Mouse (Mus musculus) hindbrain, postnatal 0 days (tissue): ENCODE measurements at regions not wholly inside any gene's neighbourhood (a gene's known extent, or its start where the extent isn't known, plus 50 kb on each side); places are given as distances from the start of the nearest gene placed in this dataset.

Experiments used
- ATAC-seq: fragments of 200-750 bp; cut with Nextera tagmentation; 2 replicates; pipeline ENCODE4 v1.8.0; 2017; ENCODE audit warnings: mild to moderate bottlenecking, moderate TSS enrichment, moderate library complexity
- DNase-seq: peaks from one replicate; pipeline ENCODE4 v3.0.0-alpha.2; 2015; ENCODE audit warnings: low spot score
- H3K27ac ChIP-seq: fragments of 300-500 bp; sonication (generic); 2 replicates; pipeline ENCODE4 v1.5.1; 2014; ENCODE audit warnings: mild to moderate bottlenecking
- H3K27me3 ChIP-seq: fragments of 300-500 bp; sonication (generic); 2 replicates; pipeline ENCODE4 v1.6.1; 2014; ENCODE audit warnings: low read length, mixed read lengths; ENCODE audit not compliant: insufficient read depth
- H3K36me3 ChIP-seq: fragments of 300-500 bp; sonication (generic); 2 replicates; pipeline ENCODE4 v1.6.1; 2014; ENCODE audit warnings: low read length, mixed read lengths; ENCODE audit not compliant: insufficient read depth
- H3K4me1 ChIP-seq: fragments of 300-500 bp; sonication (generic); 2 replicates; pipeline ENCODE4 v1.6.1; 2014; ENCODE audit warnings: antibody characterized with exemption, low read length, mixed read lengths; ENCODE audit not compliant: insufficient read depth
- H3K4me2 ChIP-seq: fragments of 300-500 bp; sonication (generic); 2 replicates; pipeline ENCODE4 v1.6.1; 2014; ENCODE audit warnings: low read depth, mild to moderate bottlenecking, low read length, moderate library complexity, mixed read lengths
- H3K4me3 ChIP-seq: fragments of 300-500 bp; sonication (generic); 2 replicates; pipeline ENCODE4 v1.5.1; 2014; ENCODE audit warnings: low read length
- H3K9ac ChIP-seq: fragments of 300-500 bp; sonication (generic); replicated peaks from 2 replicates; pipeline ENCODE4 v1.6.1; 2014; ENCODE audit warnings: mild to moderate bottlenecking, low read length, moderate library complexity, mixed read lengths
- H3K9me3 ChIP-seq: fragments of 300-500 bp; sonication (generic); 2 replicates; pipeline ENCODE4 v1.6.1; 2016; ENCODE audit warnings: low read length, mixed read lengths
- CTCF ChIP-seq: IDR thresholded peaks from 2 replicates; pipeline ENCODE4 v1.5.1; 2016; ENCODE audit warnings: antibody characterized with exemption, control low read depth, low read depth
- WGBS: fragments of 180-500 bp; shearing (Covaris S2); extraction: QIAGEN DNeasy Blood & Tissue Kit; methylation state at CpG from one replicate; pipeline ENCODE4 v1.1.7; 2014; 5-methylcytosine and 5-hydroxymethylcytosine counted together

- no peak for TF ChIP-seq CTCF
- no peak overlapping the region for H3K9ac ChIP-seq
- H3K36me3 ChIP-seq, result no peaks in the 10 kb centered on the region
- no peaks in the 10 kb centered on the region for H3K9me3 ChIP-seq
- whole genome bisulfite sequencing, result 66% methylated on average over 8 of the region's 8 CpGs
- DNase-seq (no peak), ATAC-seq (no peak)
- H3K4me3 ChIP-seq, result no peak overlapping the region
- no peak overlapping the region for H3K4me2 ChIP-seq
- H3K27me3 ChIP-seq, result no peaks in the 10 kb centered on the region
- no peak overlapping the region for H3K27ac ChIP-seq
- no peaks in the 10 kb centered on the region for H3K4me1 ChIP-seq
Measured at GRCm38 (mm10) chr13:80652967-80653539, 230.1 kb upstream of the Arrdc3 start.

GRCm38 (mm10) chr13:80666186-80666713, 216.9 kb upstream of the Arrdc3 start:
- 69% methylated on average over 3 of the region's 3 CpGs for WGBS
- no peaks in the 10 kb centered on the region for H3K36me3 ChIP-seq
- no peaks in the 10 kb centered on the region for H3K4me1 ChIP-seq
- no peak overlapping the region for H3K4me3 ChIP-seq
- ATAC-seq, result no peak
- DNase-seq, result no peak
- H3K9ac ChIP-seq, result no peak overlapping the region
- no peak overlapping the region for H3K27ac ChIP-seq
- H3K9me3 ChIP-seq, result no peaks in the 10 kb centered on the region
- no peak for TF ChIP-seq CTCF
- H3K27me3 ChIP-seq, result no peaks in the 10 kb centered on the region
- no peak overlapping the region for H3K4me2 ChIP-seq

GRCm38 (mm10) chr13:80689871-80690270, 193.3 kb upstream of the Arrdc3 start:
- H3K4me3 ChIP-seq, result no peak overlapping the region
- no peak overlapping the region for H3K9ac ChIP-seq
- DNase-seq (no peak), ATAC-seq (no peak)
- H3K9me3 ChIP-seq, result no peaks in the 10 kb centered on the region
- no peak overlapping the region for H3K27ac ChIP-seq
- TF ChIP-seq CTCF, result no peak
- no peaks in the 10 kb centered on the region for H3K36me3 ChIP-seq
- H3K27me3 ChIP-seq, result no peaks in the 10 kb centered on the region
- H3K4me1 ChIP-seq, result no peaks in the 10 kb centered on the region
- no peak overlapping the region for H3K4me2 ChIP-seq

GRCm38 (mm10) chr13:80690654-80691386, 192.4 kb upstream of the Arrdc3 start:
- no peaks in the 10 kb centered on the region for H3K27me3 ChIP-seq
- H3K4me2 ChIP-seq, result no peak overlapping the region
- H3K27ac ChIP-seq, result no peak overlapping the region
- 70% methylated on average over 4 of the region's 4 CpGs for WGBS
- DNase-seq (no peak), ATAC-seq (no peak)
- H3K9ac ChIP-seq, result no peak overlapping the region
- no peaks in the 10 kb centered on the region for H3K9me3 ChIP-seq
- no peak for TF ChIP-seq CTCF
- no peaks in the 10 kb centered on the region for H3K36me3 ChIP-seq
- no peak overlapping the region for H3K4me3 ChIP-seq
- no peaks in the 10 kb centered on the region for H3K4me1 ChIP-seq

GRCm38 (mm10) chr13:80695549-80696150, 187.5 kb upstream of the Arrdc3 start:
- Histone ChIP-seq H3K4me3 (no peak overlapping the region), H3K36me3 (no peaks in the 10 kb centered on the region), H3K9ac (no peak overlapping the region), H3K9me3 (no peaks in the 10 kb centered on the region), H3K4me1 (no peaks in the 10 kb centered on the region), H3K27ac (no peak overlapping the region), H3K27me3 (no peaks in the 10 kb centered on the region), H3K4me2 (no peak overlapping the region)
- ATAC-seq (no peak), DNase-seq (no peak)
- 78% methylated on average over 1 of the region's 1 CpGs for WGBS
- TF ChIP-seq CTCF, result no peak

- Histone ChIP-seq H3K4me1 (no peaks in the 10 kb centered on the region), H3K27ac (no peak overlapping the region), H3K27me3 (no peaks in the 10 kb centered on the region), H3K9me3 (no peaks in the 10 kb centered on the region), H3K36me3 (no peaks in the 10 kb centered on the region), H3K9ac (no peak overlapping the region), H3K4me3 (no peak overlapping the region), H3K4me2 (no peak overlapping the region)
- peak; percentile 68 for ATAC-seq
- 35% methylated on average over 9 of the region's 9 CpGs for WGBS
- TF ChIP-seq CTCF, result no peak
- peak; percentile 63 for DNase-seq
Measured at GRCm38 (mm10) chr13:80709531-80710306, 173.5 kb upstream of the Arrdc3 start.
